Mouse (Mus musculus): ENCODE measurements at regions not wholly inside any gene's neighbourhood (a gene's known extent, or its start where the extent isn't known, plus 50 kb on each side); places are given as distances from the start of the nearest gene placed in this dataset.

- no peak overlapping the region for H3K27ac ChIP-seq (ENCODE audit: insufficient read depth, low read depth)
- DNase-seq (ENCODE audit: extremely low read depth) = no peak
- no peak overlapping the region for H3K4me2 ChIP-seq (ENCODE audit: insufficient read depth, low read depth, poor library complexity, severe bottlenecking)
- in situ Hi-C loops (cut with MboI; ENCODE audit: low pct_ligation_motif_present, low pct_unique_long_range_greater_than_20kb, low sequenced_read_pairs) (no loop called here), dilution Hi-C loops (cut with MboI; ENCODE audit: extremely low pct_ligation_motif_present, extremely low pct_unique_long_range_greater_than_20kb, low sequenced_read_pairs) (no loop called here)
- H3K4me1 ChIP-seq (ENCODE audit: control insufficient read depth in 1 of 2, insufficient read depth in 2 of 2) = no peaks in the 10 kb centered on the region
- H3K9me3 ChIP-seq (replicated peaks; ENCODE audit: low read length) = no peaks in the 10 kb centered on the region
- no peaks in the 10 kb centered on the region for H3K27me3 ChIP-seq (replicated peaks)
- no peaks in the 10 kb centered on the region for H3K79me2 ChIP-seq (replicated peaks; ENCODE audit: control insufficient read depth, extremely low read depth, insufficient read depth, poor library complexity, severe bottlenecking)
- TF ChIP-seq ZKSCAN1 (IDR thresholded peaks at IDR 0.05; ENCODE audit: borderline replicate concordance, low read depth, low read length) (peak; percentile 16; the same call in 1 of the 2 replicates), E2F4 (IDR thresholded peaks at IDR 0.05; ENCODE audit: insufficient replicate concordance, low read depth, low read length) (no peak)
- H3K4me3 ChIP-seq (replicated peaks in 1 of 3; ENCODE audit: low read depth in 2 of 3, low read length in 2 of 3, poor library complexity in 1 of 3) = no peak overlapping the region
- H3K9ac ChIP-seq (ENCODE audit: insufficient read depth, low read depth) = no peak overlapping the region
- H3K36me3 ChIP-seq (replicated peaks in 1 of 2; ENCODE audit: control insufficient read depth in 1 of 2, insufficient read depth in 1 of 2, low read length in 1 of 2) = no peaks in the 10 kb centered on the region
These were observed 249.1 kb upstream of the Paip1 start for GRCm38 (mm10) chr13:119179157-119179920.

DNA sequence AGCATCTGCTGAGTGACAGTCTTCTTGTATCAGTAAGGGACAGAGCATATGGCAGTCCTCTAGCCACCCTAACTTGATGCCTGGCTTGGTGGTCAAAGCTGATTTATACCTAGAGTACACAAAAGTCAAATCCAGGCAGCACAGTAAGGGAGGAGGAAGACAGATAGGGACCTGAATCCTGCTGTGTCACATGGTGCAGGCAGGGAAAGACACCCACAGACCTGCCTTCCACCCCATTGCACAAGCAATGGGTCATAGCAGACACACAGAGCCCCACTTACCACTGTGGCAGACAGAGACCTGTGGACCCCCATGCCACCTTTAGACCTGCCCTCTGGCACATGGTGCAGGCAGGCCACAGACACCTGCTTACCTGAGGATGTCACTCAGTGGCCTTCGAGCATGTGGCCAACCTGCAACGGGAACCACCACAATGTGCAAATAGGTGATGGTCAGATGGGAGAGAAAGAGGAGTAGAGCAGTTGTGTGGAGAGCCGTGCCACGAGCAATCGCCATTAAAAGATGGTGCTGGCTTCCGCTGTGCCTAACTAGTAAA is 244.0 kb upstream of the Paip1 start:
- Histone ChIP-seq H3K36me3 (replicated peaks in 1 of 2; ENCODE audit: control insufficient read depth in 1 of 2, insufficient read depth in 1 of 2, low read length in 1 of 2) (no peaks in the 10 kb centered on the region), H3K9me3 (replicated peaks; ENCODE audit: low read length) (peaks cover 3% of the 10 kb centered on the region), H3K4me3 (replicated peaks in 1 of 3; ENCODE audit: low read depth in 2 of 3, low read length in 2 of 3, poor library complexity in 1 of 3) (no peak overlapping the region), H3K79me2 (replicated peaks; ENCODE audit: control insufficient read depth, extremely low read depth, insufficient read depth, poor library complexity, severe bottlenecking) (no peaks in the 10 kb centered on the region), H3K9ac (ENCODE audit: insufficient read depth, low read depth) (no peak overlapping the region), H3K4me1 (ENCODE audit: control insufficient read depth in 1 of 2, insufficient read depth in 2 of 2) (no peaks in the 10 kb centered on the region), H3K27ac (ENCODE audit: insufficient read depth, low read depth) (no peak overlapping the region), H3K27me3 (replicated peaks) (no peaks in the 10 kb centered on the region), H3K4me2 (ENCODE audit: insufficient read depth, low read depth, poor library complexity, severe bottlenecking) (no peak overlapping the region)
- dilution Hi-C loops (cut with MboI; ENCODE audit: extremely low pct_ligation_motif_present, extremely low pct_unique_long_range_greater_than_20kb, low sequenced_read_pairs) = no loop called here
- in situ Hi-C loops (cut with MboI; ENCODE audit: low pct_ligation_motif_present, low pct_unique_long_range_greater_than_20kb, low sequenced_read_pairs) = no loop called here
- TF ChIP-seq RAD21 (IDR thresholded peaks at IDR 0.05; ENCODE audit: low read depth, low read length) (no peak), MAFK (IDR thresholded peaks at IDR 0.05; ENCODE audit: insufficient replicate concordance, low read length) (no peak), ZMIZ1 (IDR thresholded peaks at IDR 0.05; ENCODE audit: low read depth, low read length) (no peak), MYC (IDR thresholded peaks at IDR 0.05; ENCODE audit: low read depth, low read length) (no peak), JUN (IDR thresholded peaks at IDR 0.05; ENCODE audit: insufficient read depth, low read depth, low read length) (no peak), CHD1 (IDR thresholded peaks at IDR 0.05; ENCODE audit: low read depth, low read length) (no peak), UBTF (IDR thresholded peaks at IDR 0.05; ENCODE audit: low read depth, low read length) (no peak), MXI1 (IDR thresholded peaks at IDR 0.05; ENCODE audit: low read depth, low read length) (no peak), CHD2 (IDR thresholded peaks at IDR 0.05; ENCODE audit: low read length) (no peak), JUND (conservative IDR thresholded peaks at IDR 0.05; ENCODE audit: low read depth, low read length) (no peak), MEF2A (IDR thresholded peaks at IDR 0.05; ENCODE audit: borderline replicate concordance, low read depth, low read length) (no peak), ETS1 (conservative IDR thresholded peaks at IDR 0.05; ENCODE audit: low read depth, low read length) (no peak)
- no peak for DNase-seq (ENCODE audit: extremely low read depth)
